Comparison of ENCODE assay signal across 20 mouse cellular contexts in the genomic region with DNA sequence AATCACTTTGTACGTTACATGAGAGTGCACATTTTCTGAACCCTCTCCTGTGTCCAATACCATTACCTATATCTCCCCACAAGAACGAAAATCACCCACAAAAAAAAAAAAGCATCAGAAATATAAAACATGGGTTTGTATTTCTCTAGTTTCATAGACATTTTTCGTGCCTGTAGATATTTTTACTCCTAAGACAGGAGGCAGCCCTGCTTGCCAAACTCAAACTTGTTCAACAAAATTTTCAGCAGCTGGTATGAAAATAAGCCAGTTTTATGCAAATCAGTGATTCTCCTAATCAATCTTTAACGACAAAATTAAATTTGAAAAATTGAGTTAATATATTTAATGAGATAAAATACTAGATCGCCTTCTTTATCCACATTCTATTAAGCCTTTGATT. TPM values are rescaled to one million over a fixed set of nuclear protein-coding genes. Genes with fewer than 3 reads are reported as not detected.
"Had no signal": no experiment of that assay in that cellular context is flagged by ENCODE, and none has a peak within 500 bp of the region (broad histone marks: within the 10 kb centered on the region; RNA-seq: fewer than 3 reads in every experiment).

No protein-coding gene starts in this region.

- H3K4me2 ChIP-seq: liver, embryonic 13.5 days; midbrain, embryonic 11.5 days; neural tube, embryonic 12.5 days; neural tube, embryonic 15.5 days had no signal

- H3K27me3 ChIP-seq: liver, embryonic 13.5 days; neural tube, embryonic 12.5 days; neural tube, embryonic 15.5 days had no signal

- H3K27ac ChIP-seq: kidney, postnatal 0 days; left cerebral cortex, adult 2 months; liver, embryonic 13.5 days; neural tube, embryonic 12.5 days; neural tube, embryonic 15.5 days; stomach, postnatal 0 days had no signal

- ATAC-seq: intestine, postnatal 0 days had no signal

- H3K9ac ChIP-seq: liver, embryonic 13.5 days; neural tube, embryonic 12.5 days; neural tube, embryonic 15.5 days had no signal

- H3K4me3 ChIP-seq: left cerebral cortex, adult 2 months; liver, embryonic 13.5 days; neural tube, embryonic 12.5 days; neural tube, embryonic 15.5 days had no signal

- H3K4me1 ChIP-seq: liver, embryonic 13.5 days; neural tube, embryonic 12.5 days; neural tube, embryonic 15.5 days had no signal

- H3K9me3 ChIP-seq: liver, embryonic 13.5 days; neural tube, embryonic 12.5 days; neural tube, embryonic 15.5 days had no signal

- H3K36me3 ChIP-seq: liver, embryonic 13.5 days; neural tube, embryonic 12.5 days; neural tube, embryonic 15.5 days had no signal

- DNase-seq: kidney, adult 2 months; kidney, postnatal 25 days; liver, embryonic 13.5 days; lung, adult 2 months; lung, postnatal 14 days; lung, postnatal 4 days; midbrain, embryonic 14.5 days; right cerebral cortex, adult 18-20 months; right cerebral cortex, postnatal 14 days; right cerebral cortex, postnatal 4 days; thymus, postnatal 25 days had no signal

RNA-seq across cellular contexts. Expression of a gene that starts 27.7 kb away (rescaled TPM):
- polyA plus RNA-seq: liver, adult 2 months; thymus, postnatal 0 days had no signal
